Mouse (Mus musculus): ENCODE results near the gene Ap3b1.
A peak's percentile ranks its signal among the peaks of the same experiment; 100 is the strongest.

Ap3b1 gene

DNA sequence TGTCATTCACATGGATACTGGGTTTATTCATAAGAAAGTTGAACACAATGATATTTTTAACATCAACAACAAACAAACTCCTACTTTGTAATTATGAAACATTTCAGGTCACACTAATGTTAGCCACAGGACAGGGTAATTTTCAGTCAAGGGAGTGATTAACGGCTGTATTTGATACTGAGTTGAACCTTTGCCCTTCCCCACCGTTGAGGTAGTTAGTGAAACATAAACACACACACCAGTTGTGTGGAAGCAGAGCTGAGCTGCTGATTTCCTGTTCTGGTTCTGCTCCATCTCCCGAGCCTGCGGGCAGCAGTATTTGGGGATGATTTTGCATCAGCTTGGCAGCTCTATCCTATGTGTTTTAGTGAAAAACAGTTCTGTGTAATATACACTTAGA, 88.2 kb downstream of the Ap3b1 start:
- no peak for DNase-seq (ENCODE audit: extremely low spot score, low read depth, low spot score)

DNA sequence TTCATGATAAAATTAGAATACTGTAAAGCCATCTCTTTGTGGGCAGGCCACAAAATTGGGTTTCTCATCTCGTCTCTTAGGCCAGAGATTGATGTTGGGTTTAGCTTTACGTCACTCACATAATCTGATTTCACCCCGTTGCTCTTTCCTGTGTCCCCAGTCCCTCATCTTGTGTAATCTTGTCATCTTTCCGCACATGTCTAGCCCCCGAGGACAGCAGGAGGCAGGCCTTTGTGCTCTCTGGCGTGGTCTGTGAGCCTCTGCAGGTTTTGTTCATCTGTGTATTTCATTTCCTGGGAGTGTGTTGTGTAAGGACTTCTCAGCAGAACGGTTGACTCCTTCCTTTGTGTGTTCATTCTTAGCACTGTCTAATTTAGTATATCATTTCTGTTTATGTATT, 90.8 kb downstream of the Ap3b1 start:
- DNase-seq (ENCODE audit: extremely low spot score, low read depth, low spot score), result no peak

DNA sequence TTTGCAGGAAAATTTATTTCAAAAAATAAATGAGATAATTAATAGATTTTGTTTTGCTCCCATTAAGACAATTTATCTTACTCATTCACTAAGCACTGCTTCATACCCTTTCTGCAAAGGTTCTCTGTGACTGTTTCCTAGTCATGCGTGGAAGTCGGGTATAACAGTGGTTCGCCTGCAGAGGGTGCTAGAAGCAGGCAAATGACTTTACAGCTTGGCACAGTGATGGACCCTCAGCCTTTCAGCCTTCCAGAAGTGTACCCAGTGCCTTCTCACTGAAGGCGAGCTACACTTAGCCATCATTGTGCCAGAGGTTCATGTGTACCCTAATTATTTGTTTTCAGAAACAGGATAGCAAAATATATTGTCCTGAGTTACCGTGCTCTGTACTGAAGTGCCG, 92.5 kb downstream of the Ap3b1 start:
- DNase-seq (ENCODE audit: extremely low spot score, low read depth, low spot score), result peak; percentile 26

DNA sequence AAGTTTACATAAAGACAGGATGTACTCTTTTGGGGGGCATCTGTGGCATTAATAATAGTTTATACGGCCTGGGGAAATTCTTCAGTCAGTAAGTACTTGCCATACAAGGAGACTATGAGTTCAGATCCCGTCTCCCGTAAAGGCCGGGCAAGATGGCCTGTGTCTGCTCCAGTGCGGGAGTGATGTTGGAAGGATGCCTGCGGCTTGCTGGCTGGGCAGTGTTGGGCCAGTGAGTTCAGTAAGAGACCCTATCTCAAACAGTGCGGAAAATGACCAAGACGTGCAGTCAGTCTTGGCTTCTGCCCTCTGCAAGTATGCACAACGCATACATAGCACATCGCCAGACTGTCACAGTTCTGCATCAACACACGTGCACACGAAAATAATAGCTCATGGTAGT, 95.4 kb downstream of the Ap3b1 start:
- DNase-seq (ENCODE audit: extremely low spot score, low read depth, low spot score), result no peak

DNA sequence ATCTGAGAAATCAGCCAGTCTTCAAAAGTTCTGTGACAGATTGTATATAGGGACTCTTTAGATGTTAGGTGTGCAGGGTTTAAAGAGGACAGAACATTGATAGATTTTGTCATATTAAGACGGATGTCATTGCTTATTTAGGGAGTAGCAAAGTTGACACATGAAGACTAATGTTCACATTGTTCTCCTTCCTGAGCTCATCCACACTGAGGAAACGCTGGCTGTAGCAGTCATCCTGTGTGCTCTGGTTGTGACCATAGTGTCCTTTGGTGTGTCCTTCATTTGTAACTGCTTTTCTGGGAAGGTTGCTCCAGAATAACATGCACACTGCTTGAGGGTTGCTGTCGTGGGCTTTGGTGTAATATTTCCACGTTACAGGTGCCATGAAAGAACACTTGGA, 100.4 kb downstream of the Ap3b1 start:
- DNase-seq (ENCODE audit: extremely low spot score, low read depth, low spot score), result no peak

DNA sequence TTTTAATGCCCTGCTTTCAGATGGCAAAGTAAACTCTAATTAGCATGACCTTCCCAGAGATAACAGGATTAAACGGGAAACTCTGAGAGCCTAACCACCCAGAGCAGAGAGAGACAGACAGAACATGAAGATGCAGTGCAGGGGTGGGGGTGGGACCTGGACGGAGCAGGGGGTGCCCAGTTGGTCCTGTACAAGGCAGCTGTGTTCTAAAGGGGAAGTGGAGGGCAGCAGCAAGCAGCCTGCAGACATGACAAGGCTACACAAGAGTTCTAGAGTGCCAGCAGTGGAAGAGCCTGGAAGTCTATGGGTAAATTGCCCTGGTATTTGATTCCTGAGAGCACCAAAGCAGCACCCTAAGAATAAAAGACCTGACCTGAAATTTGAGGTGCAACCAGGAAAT, 105.5 kb downstream of the Ap3b1 start:
- DNase-seq (ENCODE audit: extremely low spot score, low read depth, low spot score), result no peak

DNA sequence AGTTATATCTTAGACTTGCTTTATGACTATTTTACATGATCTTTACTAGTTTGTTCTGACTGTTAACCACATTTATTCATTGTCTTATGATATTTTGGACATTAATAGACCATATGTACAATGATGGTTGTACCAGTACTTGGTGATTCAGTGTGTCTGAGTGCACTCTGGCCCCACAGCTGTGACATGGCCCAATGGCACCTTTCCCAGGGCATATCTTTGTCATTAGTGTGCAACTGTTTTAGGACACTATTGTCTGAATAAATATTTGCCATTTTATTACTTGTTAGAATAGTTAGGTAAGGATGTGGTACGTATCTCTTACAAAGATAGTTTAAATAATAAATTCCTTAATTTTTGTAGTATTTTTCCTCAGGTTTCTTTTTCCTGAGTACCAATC, 109.8 kb downstream of the Ap3b1 start:
- DNase-seq (ENCODE audit: extremely low spot score, low read depth, low spot score), result no peak

DNA sequence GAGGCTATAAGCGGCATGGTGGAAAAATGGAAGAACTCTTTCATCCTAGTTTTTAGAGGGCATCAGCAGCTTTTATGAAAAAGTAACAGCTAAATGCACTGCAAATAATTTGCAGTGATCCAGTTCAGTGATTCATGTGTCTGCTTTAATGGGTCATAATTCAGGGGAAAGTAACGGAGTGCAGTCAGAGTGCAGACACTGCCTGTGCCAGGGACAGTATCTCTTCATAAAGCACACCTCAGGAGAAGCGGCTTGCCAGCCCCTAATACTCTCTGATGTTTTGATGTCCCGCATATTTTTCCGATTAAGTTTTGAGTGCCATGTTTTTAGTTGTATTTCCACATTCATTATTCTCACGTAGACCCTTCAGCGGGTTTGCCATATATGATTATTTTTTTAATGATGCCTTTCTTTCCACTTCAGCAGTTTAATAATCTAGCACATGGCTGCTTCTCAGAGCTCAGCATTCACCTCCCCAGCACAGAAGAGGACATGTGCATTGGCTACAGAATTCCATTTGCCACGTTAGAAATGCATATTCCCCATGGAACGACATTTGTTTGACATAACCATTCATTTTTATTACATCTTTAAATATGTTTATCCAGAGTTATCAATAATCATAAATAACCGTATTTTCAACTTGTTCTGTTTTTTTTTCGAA, 112.4 kb downstream of the Ap3b1 start:
- DNase-seq (ENCODE audit: extremely low spot score, low read depth, low spot score), result no peak

DNA sequence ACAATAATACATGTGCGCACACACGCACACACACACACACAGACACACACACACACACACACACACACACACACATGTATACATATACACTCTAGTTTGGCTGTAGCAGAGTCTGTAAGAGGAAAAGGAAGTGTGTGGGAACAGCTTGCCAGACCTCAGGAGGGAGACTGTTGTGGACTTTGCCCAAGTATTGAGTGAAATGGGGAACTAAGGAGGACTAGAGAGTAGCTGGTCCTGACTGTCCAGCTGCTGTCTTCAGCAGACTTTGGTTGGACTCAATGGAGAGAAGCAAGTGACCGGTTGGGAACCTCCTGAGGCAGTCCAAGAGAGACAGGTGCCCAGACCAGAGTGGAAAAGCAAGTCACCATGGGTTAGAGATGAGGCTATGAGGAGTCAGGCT, 117.4 kb downstream of the Ap3b1 start:
- no peak for DNase-seq (ENCODE audit: extremely low spot score, low read depth, low spot score)

DNA sequence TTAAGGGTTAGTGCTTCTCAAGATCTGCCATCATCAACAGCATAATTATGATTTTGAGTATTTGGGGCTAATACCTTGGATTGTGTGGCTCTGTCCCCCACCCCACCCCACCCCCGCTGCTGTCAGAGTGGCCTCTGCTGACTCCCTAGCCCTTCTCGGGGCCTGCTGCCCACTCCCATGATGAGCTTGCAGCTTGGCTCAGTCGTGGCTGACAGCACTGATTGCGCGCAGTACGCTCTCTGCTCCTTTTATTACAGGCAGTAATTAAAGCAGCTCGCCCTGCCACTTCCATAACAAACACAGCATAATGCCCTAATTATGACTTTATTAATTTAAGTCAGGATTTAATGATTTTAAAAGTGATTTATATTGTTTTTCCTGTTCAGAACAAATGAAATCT, 121.5 kb downstream of the Ap3b1 start:
- DNase-seq (ENCODE audit: extremely low spot score, low read depth, low spot score), result no peak

DNA sequence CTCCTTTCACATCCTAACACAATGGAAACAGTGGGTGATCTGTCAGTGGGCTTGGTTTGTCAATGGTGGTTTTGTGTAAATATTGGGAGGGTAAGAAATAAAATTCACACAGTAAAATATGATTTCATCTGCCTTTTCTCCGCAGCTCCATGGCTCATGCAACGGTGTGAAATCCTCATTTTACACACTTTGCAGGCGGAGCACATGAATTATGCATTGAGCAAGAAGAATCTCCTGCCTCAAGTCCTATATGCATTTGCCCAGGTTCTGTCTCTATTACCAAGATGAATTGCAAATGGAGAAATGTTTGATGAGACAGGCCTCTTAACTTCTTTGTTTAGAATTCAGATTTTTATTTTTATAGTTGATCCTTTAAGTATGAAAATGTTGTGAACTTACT, 131.9 kb downstream of the Ap3b1 start:
- DNase-seq (ENCODE audit: extremely low spot score, low read depth, low spot score), result no peak

DNA sequence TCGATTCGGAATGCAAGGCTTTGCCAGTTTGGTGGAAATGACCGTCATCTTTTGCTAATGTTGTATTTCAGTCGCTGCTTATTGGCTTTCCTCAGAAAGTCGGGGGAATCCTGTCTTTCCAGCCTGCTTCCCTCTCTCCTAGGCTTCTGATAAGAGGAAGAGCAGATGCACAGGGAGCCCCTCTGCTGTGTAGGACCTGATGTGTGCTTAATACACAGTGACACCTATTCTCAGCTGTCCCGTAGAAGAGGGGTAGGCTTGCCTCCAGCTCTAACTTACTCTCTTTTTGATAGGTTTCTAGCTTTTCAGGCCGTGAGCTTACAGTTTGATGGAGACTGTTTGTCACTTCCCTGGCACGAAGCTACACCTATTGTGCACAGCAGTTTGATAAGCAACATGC, 132.4 kb downstream of the Ap3b1 start:
- no peak for DNase-seq (ENCODE audit: extremely low spot score, low read depth, low spot score)

DNA sequence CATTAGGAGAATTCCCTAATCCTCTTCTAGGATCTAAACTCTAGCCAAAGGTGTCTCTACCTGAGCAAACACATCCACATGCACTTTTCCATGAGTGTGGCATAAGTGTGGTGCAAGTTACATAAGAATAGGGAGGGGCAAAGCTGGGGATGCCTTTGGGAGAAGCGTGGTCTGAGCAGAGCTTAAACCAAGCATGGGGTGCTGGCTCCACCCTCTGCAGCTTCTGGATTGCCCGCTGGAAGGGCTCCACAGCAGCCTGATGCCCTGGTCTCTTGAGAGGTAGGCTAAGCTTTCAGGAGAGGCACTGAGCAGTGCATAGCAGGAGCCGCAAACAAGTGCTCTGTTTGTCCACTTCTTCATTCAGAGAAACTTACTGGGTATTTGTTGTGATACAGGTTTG, 138.8 kb downstream of the Ap3b1 start:
- no peak for DNase-seq (ENCODE audit: extremely low spot score, low read depth, low spot score)

DNA sequence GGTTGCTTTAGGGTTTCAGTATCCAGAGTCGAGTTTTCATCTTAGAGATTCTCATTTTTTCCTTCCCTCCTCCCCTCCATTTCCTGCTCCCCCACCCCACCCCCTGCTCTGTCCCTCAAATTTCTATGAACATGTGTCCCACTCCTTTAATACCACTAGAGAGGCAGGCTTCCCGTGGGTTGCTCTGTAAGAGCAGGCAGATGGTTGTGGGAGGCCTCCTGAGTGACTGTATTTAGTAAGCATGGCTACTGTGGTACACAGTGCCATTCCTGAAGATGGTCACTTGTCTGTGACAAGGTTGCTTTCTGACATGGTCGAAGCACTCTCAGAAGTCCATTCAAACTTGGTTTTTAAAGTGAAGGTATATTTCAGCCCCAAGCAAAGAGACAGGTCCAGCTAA, 147.7 kb downstream of the Ap3b1 start:
- no peak for DNase-seq (ENCODE audit: extremely low spot score, low read depth, low spot score)

DNA sequence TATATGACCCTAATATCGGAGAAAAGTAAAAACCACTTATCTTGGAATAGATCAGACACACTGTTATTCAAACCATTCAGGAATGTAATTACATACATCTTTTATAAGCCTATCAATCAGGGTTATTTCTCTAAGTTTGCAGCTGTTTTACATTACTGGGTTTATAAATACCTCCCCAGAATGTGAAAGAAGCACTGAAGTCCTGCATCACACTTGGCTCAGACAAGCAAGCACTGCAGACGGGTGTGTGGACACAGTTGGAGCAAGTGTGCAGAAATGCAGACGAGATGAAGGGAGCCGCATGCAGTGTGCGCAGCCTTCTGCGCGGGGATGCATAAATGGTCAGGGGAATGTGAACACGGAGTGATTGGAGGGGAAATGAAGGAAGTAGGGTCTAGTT, 149.6 kb downstream of the Ap3b1 start:
- DNase-seq (ENCODE audit: extremely low spot score, low read depth, low spot score), result no peak

DNA sequence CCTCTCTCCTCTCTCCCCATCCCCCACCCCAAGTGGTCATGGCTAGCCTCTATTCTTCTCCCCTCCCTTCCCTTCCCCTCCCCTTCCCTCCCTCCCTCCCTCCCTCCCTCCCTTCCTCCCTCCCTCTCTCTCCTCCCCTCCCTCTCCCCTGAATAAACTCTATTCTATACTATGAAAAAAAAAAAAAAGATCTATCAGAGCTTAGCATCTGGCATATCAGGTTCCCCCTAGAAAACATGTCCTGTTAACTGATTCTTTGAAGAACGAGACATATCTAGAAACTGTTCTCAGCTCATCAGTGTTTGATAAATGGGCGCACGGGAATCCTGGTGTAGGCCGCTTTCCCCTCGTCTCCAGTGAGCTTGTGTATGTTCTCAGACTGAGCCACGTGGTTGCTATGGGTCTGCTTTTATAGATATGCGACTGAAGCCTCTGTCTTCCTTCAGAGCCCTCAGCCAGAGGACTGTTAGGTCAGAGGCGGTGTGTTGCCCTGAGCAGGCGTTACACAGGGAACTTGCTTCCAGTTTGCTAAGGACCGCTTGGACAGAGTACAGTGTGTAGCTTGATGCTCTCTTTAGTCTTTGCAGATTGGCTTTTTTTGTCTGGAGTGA, 154.5 kb downstream of the Ap3b1 start:
- no peak for DNase-seq (ENCODE audit: extremely low spot score, low read depth, low spot score)

DNA sequence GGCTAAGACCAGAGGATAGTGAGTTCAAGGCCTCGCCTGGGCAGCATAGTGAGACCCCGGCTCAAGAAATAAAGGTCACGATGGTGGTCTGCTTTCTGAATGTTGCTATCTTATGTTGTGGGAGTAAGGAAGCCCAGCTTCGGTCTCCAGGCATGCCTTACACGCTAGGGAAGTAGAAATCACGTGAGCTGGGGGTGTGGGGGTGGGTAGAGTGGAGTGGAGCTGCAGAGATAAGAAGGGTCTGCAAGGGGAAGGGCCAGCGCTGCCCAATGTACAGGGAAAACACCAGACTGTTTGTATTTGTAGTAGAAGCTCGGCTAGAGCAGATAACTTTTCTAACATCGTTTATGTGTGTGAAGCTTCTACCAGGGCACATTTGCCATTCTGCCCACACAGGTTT, 155.1 kb downstream of the Ap3b1 start:
- DNase-seq (ENCODE audit: extremely low spot score, low read depth, low spot score), result no peak

DNA sequence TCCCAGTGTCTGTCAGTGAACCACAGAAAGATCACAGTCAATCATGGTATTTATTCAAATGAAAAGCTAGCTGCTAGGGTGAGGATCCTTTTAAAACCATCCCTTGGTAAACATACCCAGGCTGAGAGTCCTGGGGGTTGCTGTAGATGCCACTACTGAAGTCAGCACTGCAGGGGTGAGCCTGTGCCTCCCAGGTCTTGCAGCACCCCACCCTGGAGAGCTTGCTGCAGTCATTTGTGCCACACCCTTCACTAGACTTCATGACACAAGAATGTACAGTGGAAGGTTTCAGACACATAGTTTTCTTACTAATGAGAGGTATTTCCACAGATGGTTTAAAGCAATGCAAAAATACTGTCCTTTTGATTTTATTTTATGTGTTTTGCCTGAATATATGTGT, 156.2 kb downstream of the Ap3b1 start:
- DNase-seq (ENCODE audit: extremely low spot score, low read depth, low spot score), result no peak

DNA sequence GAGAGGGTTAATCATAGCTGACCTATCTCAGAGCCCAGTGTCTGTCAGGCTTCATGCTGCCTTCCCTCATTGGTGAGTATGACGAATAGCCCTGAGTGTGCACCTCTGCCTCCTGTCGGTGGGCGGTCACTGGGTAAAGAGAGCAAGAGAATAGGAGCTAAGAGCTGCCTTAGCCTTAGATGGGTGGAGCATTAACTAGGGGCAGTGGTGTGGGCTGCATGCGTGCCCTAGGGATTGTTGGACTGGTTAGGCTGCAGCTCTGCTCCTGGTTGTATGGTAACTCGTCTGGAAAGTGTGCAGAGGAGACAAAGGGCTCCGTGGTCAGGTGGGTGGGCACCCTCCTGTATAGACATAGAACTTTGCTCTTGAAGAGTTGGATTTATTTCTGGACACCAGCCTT, 157.8 kb downstream of the Ap3b1 start:
- DNase-seq (ENCODE audit: extremely low spot score, low read depth, low spot score), result no peak

DNA sequence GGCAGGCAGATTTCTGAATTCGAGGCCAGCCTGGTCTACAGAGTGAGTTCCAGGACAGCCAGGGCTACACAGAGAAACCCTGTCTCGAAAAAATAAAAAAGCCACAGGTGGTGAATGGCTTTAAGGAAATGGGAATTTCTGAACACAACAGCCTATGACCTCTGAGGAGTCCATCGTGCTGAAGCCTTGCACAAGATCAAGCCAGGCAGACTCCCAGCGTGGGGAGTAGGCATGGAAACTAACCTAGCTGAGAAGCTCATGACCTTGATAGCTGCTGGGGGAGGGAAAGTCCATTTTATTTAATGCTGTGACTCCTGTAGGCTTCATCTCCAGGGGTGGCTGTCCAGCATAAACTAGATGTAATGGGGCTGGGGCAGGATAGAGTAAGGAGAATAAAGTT, 159.4 kb downstream of the Ap3b1 start:
- no peak for DNase-seq (ENCODE audit: extremely low spot score, low read depth, low spot score)

DNA sequence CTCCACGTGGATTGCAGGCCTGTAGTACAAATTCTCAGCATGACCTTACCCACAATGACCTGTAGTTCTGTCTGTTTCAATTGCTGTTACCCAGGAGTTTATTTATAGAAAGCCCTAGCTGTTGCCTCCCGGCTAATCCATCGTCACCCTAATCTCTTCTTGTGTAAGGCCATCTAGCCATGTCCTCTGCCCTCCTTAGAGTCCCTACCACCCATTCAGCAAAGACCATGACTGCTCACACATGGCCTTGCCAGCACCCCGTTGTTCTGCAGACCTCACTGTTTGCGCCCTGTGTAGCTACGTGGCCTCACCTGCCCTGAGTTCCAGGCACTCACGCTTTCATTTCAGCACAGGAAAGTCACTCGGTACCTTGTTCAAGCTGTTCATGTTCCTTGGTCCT, 160.5 kb downstream of the Ap3b1 start:
- DNase-seq (ENCODE audit: extremely low spot score, low read depth, low spot score), result no peak

DNA sequence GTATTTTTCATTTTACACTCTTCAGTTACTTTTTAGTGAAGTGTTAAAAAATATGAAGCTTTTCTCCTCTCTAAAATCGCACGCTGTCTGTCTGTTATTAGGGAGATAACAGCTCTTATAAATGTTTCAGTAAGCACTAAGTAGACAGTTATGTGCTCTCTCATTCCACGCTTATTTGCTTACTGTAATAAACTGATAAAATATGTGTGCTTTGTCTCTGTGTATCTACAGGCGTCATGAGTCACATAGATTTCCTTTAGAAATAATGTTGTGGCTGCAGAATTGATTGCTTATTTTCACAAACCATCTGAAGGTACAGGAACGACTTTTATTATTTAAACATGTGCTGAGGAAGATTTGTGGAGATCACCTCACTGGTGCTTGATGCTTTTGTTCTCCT, 164.5 kb downstream of the Ap3b1 start:
- no peak for DNase-seq (ENCODE audit: extremely low spot score, low read depth, low spot score)

DNA sequence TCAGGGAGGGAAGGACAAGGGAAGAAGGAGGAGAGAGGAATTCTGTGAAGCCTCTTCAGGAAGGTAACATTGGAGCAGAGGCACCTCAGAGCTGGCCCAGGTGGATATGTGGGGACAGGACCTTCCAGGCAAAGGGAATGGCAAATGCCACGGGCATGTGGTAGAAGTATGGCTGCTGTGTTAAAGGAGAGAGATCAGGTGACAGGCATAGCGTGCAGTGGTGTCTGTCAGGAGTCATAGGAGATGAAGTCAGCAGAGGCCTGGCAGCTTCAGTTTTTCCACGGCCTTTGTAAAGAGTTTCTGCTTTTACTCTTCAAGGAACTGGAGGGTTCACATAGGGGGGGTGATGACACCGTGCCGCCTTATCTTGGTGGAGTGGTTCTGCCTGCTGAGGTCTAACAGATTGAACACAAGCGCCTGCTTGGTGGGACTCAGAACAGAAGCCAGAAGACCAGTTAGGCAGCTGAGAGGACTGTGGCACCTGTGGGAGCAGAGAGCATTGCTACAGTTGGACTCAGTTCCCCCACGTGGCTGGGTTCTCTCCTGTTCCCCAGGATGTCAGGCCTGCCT, 166.0 kb downstream of the Ap3b1 start:
- DNase-seq (ENCODE audit: extremely low spot score, low read depth, low spot score), result no peak
